Mouse (Mus musculus) adrenal gland, adult 18-20 months (tissue): ENCODE data around the gene Rwdd2a. TPM values are rescaled to one million over a fixed set of nuclear protein-coding genes. Genes with fewer than 3 reads are reported as not detected.
"Not testable (repeated sequence)": the region's sequence is repeated elsewhere in the genome, so short reads cannot be mapped to it uniquely, and the experiment has no call there.

ENCODE experiments used
- DNase-seq, 2 experiments: peaks; one replicate each; pipeline ENCODE4 v3.0.0; 2021 to 2022; ENCODE audit warnings: low spot score in 2 of 2
- total RNA-seq, 2 experiments: library from RNA; stranded (reverse); gene quantifications; 1 replicate in 1 of 2; 2 replicates in 1 of 2; pipeline ENCODE4 v1.2.3; 2021

Rwdd2a gene
- total RNA-seq, 2 experiments from 2014 or later, result 3.0 to 5.3 TPM

DNA sequence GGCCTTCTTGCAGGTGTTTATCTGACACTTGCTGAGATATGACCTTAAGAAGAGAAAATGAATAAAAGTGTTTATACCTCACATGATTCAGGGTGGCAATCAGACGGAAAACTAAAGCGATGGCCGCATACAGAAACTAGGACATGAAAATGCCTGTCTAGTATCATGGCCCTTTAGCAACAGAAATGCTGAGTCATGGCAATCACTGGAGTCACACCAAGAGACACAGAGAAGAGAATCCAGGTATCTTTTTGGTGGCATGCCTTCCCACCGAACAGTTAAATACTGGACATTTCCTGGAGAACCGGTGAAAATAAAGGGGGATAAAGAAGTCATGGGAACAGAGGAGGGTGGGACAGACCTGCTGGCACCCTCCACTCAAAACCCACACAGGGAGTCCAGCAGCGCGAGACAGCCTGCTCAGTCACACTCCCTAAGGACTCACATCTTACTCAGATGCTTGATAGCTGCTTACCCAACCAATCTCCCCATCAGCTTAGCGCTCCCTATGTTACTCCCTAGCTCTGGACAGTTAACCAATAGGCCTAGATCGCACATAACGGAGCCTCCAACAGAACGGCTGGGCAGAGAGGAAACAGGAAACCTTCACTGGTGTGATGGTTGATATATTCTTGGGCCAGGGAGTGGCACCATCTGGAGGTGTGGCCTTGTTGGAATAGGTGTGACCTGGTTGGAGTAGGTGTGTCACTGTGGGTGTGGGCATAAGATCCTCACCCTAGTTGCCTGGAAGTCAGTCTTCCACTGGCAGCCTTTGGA, 15.4 kb downstream of the Rwdd2a start:
- DNase-seq, result no peak

DNA sequence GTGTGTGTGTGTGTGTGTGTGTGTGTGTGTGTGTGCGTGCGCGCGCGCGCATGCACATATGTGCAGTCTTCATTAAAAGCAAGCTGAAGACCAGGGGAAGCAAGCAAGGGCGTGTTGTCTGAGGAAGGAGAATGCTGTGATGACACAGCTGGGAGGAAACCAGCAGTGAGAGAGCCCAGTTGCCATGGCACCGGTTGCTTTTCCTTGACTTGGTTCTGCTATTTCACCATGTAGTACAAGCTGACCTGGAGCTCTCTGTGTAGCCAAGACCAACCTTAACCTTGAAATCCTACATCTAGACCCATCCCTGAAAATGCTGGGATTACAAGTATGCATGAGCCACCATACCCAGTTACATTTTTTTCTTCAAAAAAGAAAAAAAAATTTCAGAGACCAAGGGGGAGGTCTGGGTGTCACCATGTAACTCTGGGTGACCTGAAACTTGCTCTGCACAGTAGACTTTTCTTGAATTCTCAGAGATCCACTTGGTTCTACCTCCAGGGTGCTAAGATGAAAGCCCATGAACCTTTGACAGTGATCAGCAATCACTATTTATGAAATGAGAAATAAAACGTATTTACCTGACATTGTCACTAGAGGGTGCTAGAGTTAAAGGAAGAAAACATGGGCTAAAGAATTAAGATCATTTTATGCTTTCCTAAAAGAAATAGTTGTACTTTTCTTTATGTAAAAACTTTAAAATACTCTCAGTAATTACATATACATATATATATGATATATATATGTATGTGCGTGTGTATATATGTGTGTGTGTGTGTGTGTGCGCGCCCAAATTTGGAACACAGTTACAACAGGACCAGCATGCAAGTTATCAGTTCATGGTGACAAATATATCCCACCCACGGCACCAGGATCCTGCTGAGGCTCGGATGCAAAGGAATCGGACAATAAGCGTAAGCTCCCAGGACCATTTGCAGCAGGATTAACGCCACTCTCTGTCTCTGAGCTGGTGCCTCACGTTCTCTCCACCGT, 21.2 kb downstream of the Rwdd2a start:
- DNase-seq, result no peak

- DNase-seq, result not testable (repeated sequence)
Measured at GRCm38 (mm10) chr9:86594357-86594767, 22.6 kb downstream of the Rwdd2a start.

GRCm38 (mm10) chr9:86596983-86597382, 25.2 kb downstream of the Rwdd2a start:
- DNase-seq, result not testable (repeated sequence)

DNA sequence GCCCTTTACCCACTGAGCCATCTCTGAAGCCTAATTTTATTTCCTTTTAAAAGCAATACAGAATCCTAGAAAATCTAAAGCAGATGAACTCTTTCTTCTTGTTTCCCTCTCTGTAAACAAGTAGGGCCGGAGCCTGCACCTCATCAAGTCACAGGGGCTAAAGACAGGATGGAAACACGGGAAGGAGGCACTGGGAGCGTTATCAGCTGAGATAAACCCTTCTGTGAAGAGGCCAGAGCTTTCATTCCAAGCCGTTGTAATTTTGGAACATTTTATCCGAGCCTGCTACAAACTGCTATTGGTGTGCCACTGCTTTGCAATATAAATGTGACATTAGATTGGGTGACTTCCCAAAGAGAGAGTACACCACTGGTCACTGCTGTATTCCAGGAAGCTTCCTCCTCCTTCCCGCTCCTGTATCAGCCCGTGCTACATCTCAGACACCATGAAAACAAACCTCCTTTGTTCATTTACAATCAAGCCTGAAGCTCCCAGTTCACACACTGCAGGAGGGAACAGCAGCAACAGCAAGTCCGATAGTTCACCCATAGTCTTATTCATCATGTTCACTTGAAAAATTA, 28.0 kb downstream of the Rwdd2a start:
- peak in 1 of 2 experiments; percentile 3 for DNase-seq

- no peak for DNase-seq
Measured at GRCm38 (mm10) chr9:86605776-86606175, 34.0 kb downstream of the Rwdd2a start.

GRCm38 (mm10) chr9:86612091-86612490, 40.3 kb downstream of the Rwdd2a start:
- DNase-seq, result no peak

DNA sequence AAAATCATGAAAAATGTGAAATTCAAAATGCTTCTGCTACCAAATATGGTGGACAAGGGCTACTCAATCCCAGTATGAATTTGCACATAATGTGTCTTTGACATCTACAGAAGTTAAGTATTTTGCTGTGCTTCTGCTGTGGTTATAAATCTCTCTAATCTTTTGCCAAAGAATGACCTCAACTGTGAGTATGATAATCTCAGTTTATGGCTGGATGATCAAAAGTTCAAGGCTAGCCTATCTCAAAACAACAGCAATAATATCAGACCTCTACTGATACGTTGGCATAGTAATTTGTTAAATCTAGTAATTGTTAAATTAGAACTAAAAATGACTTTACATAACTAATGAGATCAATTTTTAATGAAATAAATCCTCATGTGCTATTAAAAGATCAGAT, 44.0 kb downstream of the Rwdd2a start:
- no peak for DNase-seq

DNA sequence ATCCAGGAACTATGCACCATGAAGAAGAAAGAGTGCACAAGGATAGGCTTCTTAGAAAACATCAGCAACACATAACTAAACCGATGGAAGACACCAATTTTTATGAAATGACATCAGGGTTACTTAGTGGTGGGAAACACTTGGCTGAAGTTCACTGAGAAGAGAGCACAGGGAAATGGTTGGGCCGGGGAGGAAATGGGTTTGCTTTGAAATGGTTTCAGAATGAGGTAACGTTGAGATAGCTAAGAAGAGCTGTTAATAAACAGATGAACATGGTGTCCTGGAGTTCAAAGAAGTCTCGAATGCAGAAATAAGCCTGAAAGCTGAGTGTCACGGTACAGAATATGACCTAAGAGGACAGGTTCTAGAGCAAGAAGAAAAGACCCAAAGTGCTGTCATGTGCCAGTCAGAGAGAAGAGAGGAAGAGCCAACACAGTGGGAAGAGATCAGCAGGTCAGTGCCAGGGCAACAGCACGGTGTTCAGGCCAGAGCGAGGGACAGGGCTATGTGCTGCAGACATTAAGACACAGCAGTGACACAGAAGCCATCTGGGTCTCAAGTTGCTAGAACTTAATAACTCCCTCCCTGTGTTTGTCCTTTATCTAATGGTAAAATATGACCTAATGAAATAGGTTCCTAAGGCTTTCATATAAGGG, 46.2 kb downstream of the Rwdd2a start:
- DNase-seq, result no peak

- DNase-seq, result no peak
Measured at GRCm38 (mm10) chr9:86619341-86620139, 47.7 kb downstream of the Rwdd2a start.

DNA sequence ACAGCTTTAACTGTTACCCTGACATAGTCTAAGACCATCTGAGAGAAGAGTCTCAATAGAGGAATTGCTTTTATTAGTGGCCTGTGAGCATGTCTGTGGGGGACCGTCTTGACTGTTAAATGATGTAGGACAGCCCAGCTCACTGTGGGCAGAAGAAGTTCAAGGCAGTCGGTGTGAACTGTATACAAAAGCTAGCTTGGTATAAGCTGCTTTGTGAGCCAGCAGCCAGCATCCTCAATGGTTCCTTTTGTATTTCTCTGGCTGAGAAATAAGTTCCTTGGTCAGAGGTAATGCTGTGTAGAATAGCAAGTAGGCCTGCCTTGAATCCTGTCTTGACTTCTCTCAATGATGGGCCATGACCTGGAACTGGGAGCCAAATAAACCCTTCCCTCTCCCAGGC, 50.3 kb downstream of the Rwdd2a start:
- DNase-seq, result no peak

DNA sequence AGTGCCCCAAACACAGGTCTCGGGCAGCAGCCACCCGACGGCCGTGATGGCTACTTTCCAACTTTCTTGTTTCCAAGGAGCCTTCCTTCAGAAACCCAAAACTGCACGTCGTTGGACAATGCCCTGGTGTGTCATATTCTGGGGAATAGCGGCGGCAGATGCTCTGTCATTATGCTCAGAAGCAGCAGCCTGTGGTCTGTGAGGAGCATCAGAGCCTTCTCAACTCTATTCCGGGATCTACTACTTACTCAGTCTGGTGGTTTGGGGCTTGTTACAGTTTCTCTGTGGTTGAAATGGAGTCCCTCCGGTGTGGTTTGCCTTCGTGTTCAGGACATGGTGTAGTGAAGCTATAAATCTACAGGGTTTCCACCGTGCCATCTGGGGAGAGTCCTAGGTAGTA, 52.2 kb downstream of the Rwdd2a start:
- no peak for DNase-seq

Other genes starting within 250 kb of the Rwdd2a start
- 1 to 10 TPM; 1.2 to 1.9 TPM for gene Ube2cbp, start 107.0 kb upstream of the Rwdd2a start, total RNA-seq
- 10 to 100 TPM; 20.4 to 22.5 TPM for gene Dop1a, start 104.8 kb upstream of the Rwdd2a start, total RNA-seq
- 10 to 100 TPM; 32.2 to 42.6 TPM for gene Pgm3, start 149 bp upstream of the Rwdd2a start, total RNA-seq
- 1,000 to 10,000 TPM; 1,361 to 1,780 TPM for gene Me1, start 124.0 kb downstream of the Rwdd2a start, total RNA-seq
- 100 to 1,000 TPM; 136 to 445 TPM for gene Prss35, start 171.7 kb downstream of the Rwdd2a start, total RNA-seq